Mouse (Mus musculus) hindbrain, embryonic 10.5 days (tissue): Measurements from ENCODE around the gene Srrm3. TPM values are rescaled to one million over a fixed set of nuclear protein-coding genes. Genes with fewer than 3 reads are reported as not detected.

Source experiments
- DNase-seq: peaks from one replicate; pipeline ENCODE4 v3.0.0-alpha.2; 2017; ENCODE audit warnings: low spot score
- H3K27ac ChIP-seq: fragments of 300-500 bp; sonication (generic); 2 replicates; pipeline ENCODE4 v1.5.1; 2016; ENCODE audit warnings: mild to moderate bottlenecking, moderate library complexity
- H3K27me3 ChIP-seq: fragments of 300-500 bp; sonication (generic); 2 replicates; pipeline ENCODE4 v1.6.1; 2016; ENCODE audit warnings: mild to moderate bottlenecking; ENCODE audit not compliant: poor library complexity, insufficient read depth, severe bottlenecking
- H3K36me3 ChIP-seq: fragments of 300-500 bp; sonication (generic); 2 replicates; pipeline ENCODE4 v1.6.1; 2016; ENCODE audit warnings: mild to moderate bottlenecking, moderate library complexity
- H3K4me1 ChIP-seq: fragments of 300-500 bp; sonication (generic); replicated peaks from 2 replicates; pipeline ENCODE4 v1.6.1; 2016; ENCODE audit warnings: mild to moderate bottlenecking
- H3K4me3 ChIP-seq: fragments of 300-500 bp; sonication (generic); 2 replicates; pipeline ENCODE4 v1.5.1; 2016; ENCODE audit warnings: mild to moderate bottlenecking, moderate library complexity
- H3K9me3 ChIP-seq: fragments of 300-500 bp; sonication (generic); 2 replicates; pipeline ENCODE4 v1.6.1; 2016; ENCODE audit warnings: mild to moderate bottlenecking, moderate library complexity
- WGBS: fragments of 180-500 bp; shearing (Covaris S2); methylation state at CpG from one replicate; pipeline ENCODE4 v1.1.7; 2016; 5-methylcytosine and 5-hydroxymethylcytosine counted together
- polyA plus RNA-seq: library from polyadenylated mRNA; unstranded; fragments of >200 nt; fragmentation: Nextera tagmentation; extraction: Ambion mirVana; gene quantifications from 2 replicates; pipeline ENCODE4 v1.2.1, GENCODE M21; 2016

The Srrm3 gene
- polyA plus RNA-seq, 1 experiment from 2014 or later: 38.5 TPM

- Histone ChIP-seq H3K36me3 (0 out of 2 replicates have a peak, but pooled peaks cover 6% of the 10 kb centered on the region), H3K27me3 (peaks cover 95% of the 10 kb centered on the region), H3K27ac (no peak overlapping the region), H3K4me1 (peaks cover 22% of the 10 kb centered on the region), H3K4me3 (no peak overlapping the region), H3K9me3 (no peaks in the 10 kb centered on the region)
- DNase-seq: no peak
- 37% methylated on average over 8 of the region's 8 CpGs for WGBS
Measured at GRCm38 (mm10) chr5:135866662-135867061, 60.0 kb downstream of the Srrm3 start.

GRCm38 (mm10) chr5:135867637-135868593 lies 61.2 kb downstream of the Srrm3 start:
- H3K27me3 ChIP-seq: peaks cover 94% of the 10 kb centered on the region
- peak overlapping the region; percentile 82 for H3K27ac ChIP-seq
- 0 out of 2 replicates have a peak, but pooled peaks cover 6% of the 10 kb centered on the region for H3K36me3 ChIP-seq

DNA sequence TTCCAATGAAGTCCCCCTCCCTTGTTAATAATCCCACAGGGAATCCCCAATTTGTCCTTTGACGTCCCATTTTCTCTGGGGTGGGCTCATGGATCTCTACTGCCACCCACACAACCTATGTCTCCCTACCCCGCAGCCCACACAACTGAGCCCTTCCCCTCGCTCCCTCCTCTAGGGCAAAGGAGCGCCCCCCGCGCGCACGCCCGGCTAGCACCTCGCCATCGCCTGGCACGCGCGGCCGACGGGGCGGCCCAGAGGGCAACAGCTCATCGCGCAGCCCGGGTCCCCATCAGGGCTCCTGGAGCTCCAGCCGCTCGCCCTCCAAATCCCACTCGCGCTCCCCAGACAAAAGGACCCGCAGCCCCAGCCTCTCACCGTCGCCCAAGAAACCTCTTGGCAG lies 62.0 kb downstream of the Srrm3 start:
- peak; percentile 30 for DNase-seq
- Histone ChIP-seq H3K36me3 (0 out of 2 replicates have a peak, but pooled peaks cover 5% of the 10 kb centered on the region), H3K27me3 (peaks cover 98% of the 10 kb centered on the region), H3K4me1 (peaks cover 30% of the 10 kb centered on the region), H3K9me3 (no peaks in the 10 kb centered on the region), H3K4me3 (peak overlapping the region; percentile 56), H3K27ac (peak overlapping the region; percentile 82)
- WGBS: 1% methylated on average over 27 of the region's 27 CpGs

More at GRCm38 (mm10) chr5:135867637-135868593, 61.2 kb downstream of the Srrm3 start:
- Histone ChIP-seq H3K9me3 (no peaks in the 10 kb centered on the region), H3K4me1 (peaks cover 23% of the 10 kb centered on the region), H3K4me3 (peak overlapping the region; percentile 56)
- peak; percentile 54 for DNase-seq
- under 1% methylated on average over 88 of the region's 89 CpGs for WGBS

- Histone ChIP-seq H3K27ac (no peak overlapping the region), H3K4me1 (peaks cover 30% of the 10 kb centered on the region), H3K36me3 (0 out of 2 replicates have a peak, but pooled peaks cover 3% of the 10 kb centered on the region), H3K27me3 (peaks cover 98% of the 10 kb centered on the region), H3K4me3 (no peak overlapping the region), H3K9me3 (no peaks in the 10 kb centered on the region)
- 67% methylated on average over 14 of the region's 14 CpGs for WGBS
- DNase-seq: no peak
Measured at GRCm38 (mm10) chr5:135869661-135870423, 63.2 kb downstream of the Srrm3 start.

DNA sequence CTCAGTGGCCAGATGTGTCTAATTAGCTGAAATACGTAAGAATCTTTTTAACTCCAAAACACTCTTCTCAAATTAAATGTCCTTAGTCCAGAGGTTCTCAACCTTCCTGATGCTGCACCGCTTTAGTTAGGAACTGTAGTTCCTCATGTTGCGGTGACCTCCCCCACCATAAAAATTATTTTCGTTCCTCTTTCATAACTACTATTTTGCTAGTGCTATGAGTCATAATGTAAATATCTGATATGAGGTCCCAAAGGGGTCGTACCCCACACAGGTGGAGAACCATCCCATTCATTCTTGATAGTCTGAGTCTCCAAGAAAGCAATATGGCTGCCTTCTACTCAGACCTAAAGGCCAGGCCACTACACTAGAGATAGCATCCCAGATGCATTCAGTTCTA lies 63.8 kb downstream of the Srrm3 start:
- peaks cover 95% of the 10 kb centered on the region for H3K27me3 ChIP-seq
- no peak overlapping the region for H3K27ac ChIP-seq
- 90% methylated on average over 5 of the region's 5 CpGs for WGBS
- no peaks in the 10 kb centered on the region for H3K9me3 ChIP-seq
- 0 out of 2 replicates have a peak, but pooled peaks cover 3% of the 10 kb centered on the region for H3K36me3 ChIP-seq
- H3K4me1 ChIP-seq: peaks cover 30% of the 10 kb centered on the region
- DNase-seq: no peak
- no peak overlapping the region for H3K4me3 ChIP-seq

DNA sequence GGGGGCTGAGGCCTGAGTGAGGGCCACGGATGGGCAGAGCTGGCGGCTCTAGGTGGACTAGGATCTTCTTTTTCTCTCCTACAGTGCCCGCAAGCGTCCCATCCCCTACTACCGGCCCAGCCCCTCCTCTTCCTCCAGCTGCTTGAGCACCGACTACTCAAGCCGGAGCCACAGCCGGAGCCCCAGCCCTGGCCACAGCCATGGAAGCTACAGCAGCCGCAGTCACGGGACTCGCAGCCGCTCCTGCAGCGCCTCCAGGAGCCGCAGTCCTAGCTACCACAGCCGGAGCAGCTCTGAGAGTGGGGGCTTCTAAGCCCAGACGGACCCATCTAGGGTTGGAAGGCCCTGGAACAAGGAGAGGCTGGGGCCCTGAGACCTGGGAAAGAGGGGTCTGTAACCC lies 66.3 kb downstream of the Srrm3 start:
- Histone ChIP-seq H3K27ac (peak overlapping the region; percentile 40; the same call in 1 of the 2 replicates), H3K27me3 (peaks cover 72% of the 10 kb centered on the region), H3K9me3 (no peaks in the 10 kb centered on the region), H3K4me3 (peak overlapping the region; percentile 29), H3K4me1 (peaks cover 32% of the 10 kb centered on the region), H3K36me3 (0 out of 2 replicates have a peak, but pooled peaks cover 3% of the 10 kb centered on the region)
- peak; percentile 30 for DNase-seq
- 21% methylated on average over 16 of the region's 16 CpGs for WGBS

- Histone ChIP-seq H3K4me3 (no peak overlapping the region), H3K27ac (no peak overlapping the region), H3K36me3 (0 out of 2 replicates have a peak, but pooled peaks cover 3% of the 10 kb centered on the region), H3K4me1 (peaks cover 29% of the 10 kb centered on the region), H3K9me3 (no peaks in the 10 kb centered on the region), H3K27me3 (peaks cover 64% of the 10 kb centered on the region)
- no peak for DNase-seq
- WGBS: 61% methylated on average over 9 of the region's 9 CpGs
Measured at GRCm38 (mm10) chr5:135873753-135874152, 67.1 kb downstream of the Srrm3 start.

- H3K4me1 ChIP-seq: peaks cover 28% of the 10 kb centered on the region
- H3K27ac ChIP-seq: no peak overlapping the region
- peak overlapping the region; percentile 49 for H3K4me3 ChIP-seq
- H3K9me3 ChIP-seq: no peaks in the 10 kb centered on the region
- DNase-seq: peak; percentile 54
- H3K36me3 ChIP-seq: no peaks in the 10 kb centered on the region
- peaks cover 30% of the 10 kb centered on the region for H3K27me3 ChIP-seq
- WGBS: 25% methylated on average over 8 of the region's 8 CpGs
Measured at GRCm38 (mm10) chr5:135877180-135877579, 70.5 kb downstream of the Srrm3 start.

DNA sequence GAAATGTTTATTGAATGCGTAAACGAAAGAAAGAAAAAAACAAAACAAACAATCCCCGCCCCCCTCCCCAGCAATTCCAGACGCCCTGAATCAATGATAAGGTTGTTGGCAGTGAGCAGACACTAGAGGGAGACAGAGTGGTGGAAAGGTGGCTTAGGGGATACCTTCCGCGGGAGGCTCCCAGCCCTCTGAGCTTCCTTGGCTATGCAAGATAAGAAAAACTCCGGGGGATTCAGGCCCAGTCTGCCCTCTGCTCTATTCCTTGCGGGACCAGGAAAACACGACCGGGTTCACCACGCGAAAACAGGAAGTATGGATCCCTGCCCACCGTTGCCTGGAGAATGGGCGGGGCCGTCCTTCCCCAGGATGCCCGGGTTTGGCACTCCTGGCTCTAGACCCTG lies 71.1 kb downstream of the Srrm3 start:
- Histone ChIP-seq H3K4me3 (peak overlapping the region; percentile 49), H3K4me1 (peaks cover 27% of the 10 kb centered on the region), H3K9me3 (no peaks in the 10 kb centered on the region), H3K27me3 (peaks cover 24% of the 10 kb centered on the region), H3K36me3 (no peaks in the 10 kb centered on the region), H3K27ac (peak overlapping the region; percentile 64; the same call in 1 of the 2 replicates)
- 2% methylated on average over 16 of the region's 16 CpGs for WGBS
- peak; percentile 63 for DNase-seq

DNA sequence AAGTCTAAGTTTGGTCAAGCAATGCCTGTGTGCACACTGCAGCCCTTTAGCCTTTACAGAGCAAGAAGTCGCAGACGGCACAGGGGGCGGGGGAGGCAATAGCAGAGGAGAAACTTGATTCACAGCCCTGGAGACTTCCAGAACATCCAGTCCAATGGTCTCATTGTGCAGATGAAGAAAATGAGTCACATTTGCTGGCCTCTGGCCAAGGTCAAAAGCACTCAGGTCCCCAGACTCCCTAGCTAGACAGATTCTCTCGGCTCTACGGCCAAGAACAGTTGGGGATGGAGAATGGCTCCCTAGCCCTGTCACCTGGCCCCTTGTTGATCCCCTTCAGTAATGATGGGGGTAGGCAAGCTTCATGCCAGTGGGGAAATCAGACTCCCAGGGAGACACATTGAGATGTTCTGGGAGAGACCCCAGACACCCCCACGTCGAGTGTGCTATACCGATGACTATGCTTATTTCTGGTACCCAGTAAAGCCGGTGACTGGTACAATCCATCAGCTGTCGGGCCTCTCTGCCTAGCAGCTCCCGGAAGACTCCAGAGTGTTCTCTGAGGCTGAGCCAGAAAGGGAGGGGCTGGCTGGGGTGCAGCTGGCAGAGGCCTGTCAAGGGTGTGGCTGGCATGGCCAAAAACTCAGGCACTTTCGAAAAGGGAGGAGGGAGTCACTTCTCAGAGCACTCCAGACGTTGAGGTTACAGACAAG lies 72.9 kb downstream of the Srrm3 start:
- Histone ChIP-seq H3K9me3 (no peaks in the 10 kb centered on the region), H3K4me3 (no peak overlapping the region), H3K36me3 (no peaks in the 10 kb centered on the region), H3K27ac (no peak overlapping the region), H3K4me1 (peaks cover 20% of the 10 kb centered on the region), H3K27me3 (peaks cover 7% of the 10 kb centered on the region)
- 71% methylated on average over 13 of the region's 13 CpGs for WGBS
- no peak for DNase-seq

GRCm38 (mm10) chr5:135884641-135885040 lies 78.0 kb downstream of the Srrm3 start:
- DNase-seq: no peak
- 74% methylated on average over 6 of the region's 6 CpGs for WGBS
- Histone ChIP-seq H3K9me3 (no peaks in the 10 kb centered on the region), H3K4me1 (peaks cover 20% of the 10 kb centered on the region), H3K27ac (no peak overlapping the region), H3K36me3 (no peaks in the 10 kb centered on the region), H3K27me3 (peaks cover 39% of the 10 kb centered on the region), H3K4me3 (no peak overlapping the region)

- Histone ChIP-seq H3K9me3 (no peaks in the 10 kb centered on the region), H3K27ac (no peak within 1 kb of the TSS), H3K4me1 (peaks cover 17% of the 10 kb centered on the region), H3K27me3 (peaks cover 61% of the 10 kb centered on the region), H3K36me3 (no peaks in the 10 kb centered on the region), H3K4me3 (peak within 1 kb of the TSS; percentile 39)
- 3% methylated on average over 24 of the region's 24 CpGs for WGBS
- DNase-seq: peak; percentile 50
Measured at GRCm38 (mm10) chr5:135887675-135888102, 81.0 kb downstream of the Srrm3 start, which contains the start of gene Hspb1. Hspb1 (plus strand) TSS chr5:135887919.
